Mouse (Mus musculus) myocyte (in vitro differentiated cells): ENCODE data around the gene Adamts18.

Source experiments
- MAX ChIP-seq: IDR thresholded peaks from one replicate; pipeline ENCODE4 v1.6.1; 2011; ENCODE audit warnings: low read depth, mild to moderate bottlenecking, control low read depth
- MYOD1 ChIP-seq, 3 experiments: IDR thresholded peaks; one replicate each; pipeline ENCODE4 v1.6.1; 2011; ENCODE audit warnings: control low read depth in 2 of 3, low read depth in 2 of 3, mild to moderate bottlenecking in 2 of 3, moderate library complexity in 1 of 3; ENCODE audit not compliant: insufficient read length in 2 of 3, control insufficient read depth in 1 of 3
- MYOG ChIP-seq, 3 experiments: IDR thresholded peaks; one replicate each; pipeline ENCODE4 v1.6.1; 2011; ENCODE audit warnings: control low read depth in 2 of 3, low read depth in 2 of 3, mild to moderate bottlenecking in 2 of 3; ENCODE audit not compliant: insufficient read length in 2 of 3, control insufficient read depth in 1 of 3, insufficient read depth in 1 of 3
- POLR2A ChIP-seq: IDR thresholded peaks from one replicate; pipeline ENCODE4 v1.6.1; 2011; ENCODE audit warnings: low read depth, mild to moderate bottlenecking, control low read depth, moderate library complexity; ENCODE audit not compliant: insufficient read length
- REST ChIP-seq: IDR thresholded peaks from one replicate; pipeline ENCODE4 v1.6.1; 2011; ENCODE audit warnings: mild to moderate bottlenecking, control low read depth, moderate library complexity; ENCODE audit not compliant: insufficient read depth, insufficient read length
- TCF12 ChIP-seq: IDR thresholded peaks from one replicate; pipeline ENCODE4 v1.6.1; 2011; ENCODE audit warnings: mild to moderate bottlenecking, control low read depth; ENCODE audit not compliant: poor library complexity, insufficient read depth, severe bottlenecking
- USF1 ChIP-seq: IDR thresholded peaks from one replicate; pipeline ENCODE4 v1.6.1; 2011; ENCODE audit warnings: low read depth, mild to moderate bottlenecking, control low read depth, moderate library complexity

DNA sequence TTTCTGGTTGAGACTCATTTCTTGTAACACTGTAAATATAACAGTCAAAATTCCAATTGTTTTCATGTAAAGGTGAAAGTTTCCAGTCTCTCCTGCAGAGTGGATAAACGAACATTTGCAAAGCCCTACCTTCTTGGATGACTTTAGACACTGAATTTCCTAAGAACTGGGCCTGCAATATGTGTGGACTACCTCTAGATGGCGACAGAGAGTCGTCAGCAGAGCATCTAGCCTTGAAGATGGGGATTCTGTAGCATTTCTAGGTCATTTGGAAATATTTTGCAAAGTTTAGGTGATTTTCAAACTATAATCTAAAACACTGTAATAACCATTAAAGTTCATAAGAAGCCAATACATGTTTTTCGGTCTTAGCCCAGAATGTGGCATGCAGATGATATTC is 3.1 kb upstream of the Adamts18 start:
- TF ChIP-seq POLR2A (no peak), MYOD1 (IDR thresholded peaks at IDR 0.05; ENCODE audit: control insufficient read depth in 1 of 3, insufficient read length in 2 of 3, low read depth in 2 of 3) (no peak), USF1 (no peak), MAX (no peak), TCF12 (no peak), REST (no peak), MYOG (IDR thresholded peaks at IDR 0.05; ENCODE audit: control insufficient read depth in 1 of 3, insufficient read depth in 1 of 3, insufficient read length in 2 of 3, low read depth in 2 of 3) (no peak)
